Mouse (Mus musculus): ENCODE results near the gene Cyp17a1.

- TF ChIP-seq CTCF (IDR thresholded peaks at IDR 0.05; ENCODE audit: low read depth, low read length) (no peak), POLR2A (IDR thresholded peaks at IDR 0.05; ENCODE audit: extremely low read depth, insufficient read depth, low read length) (no peak)
Observed at GRCm38 (mm10) chr19:46710614-46711013, 37.6 kb upstream of the Cyp17a1 start.

Data from liver, adult 2 months (tissue).